Mouse (Mus musculus) embryonic fibroblast, embryonic 13.5 days (primary cell): ENCODE data around the gene Pla2g1b.

Experiments
- CTCF ChIP-seq: IDR thresholded peaks from 2 replicates; pipeline ENCODE4 v1.5.1; 2011; ENCODE audit warnings: mild to moderate bottlenecking, control low read depth, low read length, moderate library complexity, borderline replicate concordance; ENCODE audit not compliant: insufficient read depth
- POLR2A ChIP-seq: IDR thresholded peaks from 2 replicates; pipeline ENCODE4 v1.6.1; 2011; ENCODE audit warnings: low read depth, mild to moderate bottlenecking, control low read depth, low read length, moderate library complexity

GRCm38 (mm10) chr5:115433191-115433590, 32.9 kb upstream of the Pla2g1b start:
- no peak for TF ChIP-seq CTCF
- no peak for TF ChIP-seq POLR2A
